Mouse (Mus musculus): ENCODE data around the gene App.

DNA sequence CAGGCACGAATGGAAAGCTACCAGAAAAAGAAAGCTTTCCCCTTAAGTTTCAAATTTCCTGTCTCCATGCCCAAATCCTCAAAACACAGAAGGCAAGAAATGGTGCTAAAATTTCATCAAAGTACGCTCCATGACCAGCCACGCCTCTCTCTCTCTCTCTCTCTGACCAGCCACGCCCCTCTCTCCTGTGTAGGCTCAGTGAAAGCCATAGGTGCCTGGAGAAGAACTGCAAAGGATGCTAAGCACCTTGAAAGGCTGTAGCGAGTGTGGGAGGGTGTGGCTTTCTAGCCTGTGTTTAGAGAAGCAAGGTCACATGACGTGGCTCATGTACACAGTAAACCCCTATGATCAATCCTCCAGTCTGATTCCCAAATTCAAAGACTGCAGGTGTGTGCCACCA is 126.3 kb downstream of the App start:
- TF ChIP-seq CTCF (IDR thresholded peaks at IDR 0.05; ENCODE audit: low read depth) (no peak), EP300 (IDR thresholded peaks at IDR 0.05; ENCODE audit: low read depth) (no peak)
